Comparison of ENCODE assay signal across 14 mouse cellular contexts in the genomic region with DNA sequence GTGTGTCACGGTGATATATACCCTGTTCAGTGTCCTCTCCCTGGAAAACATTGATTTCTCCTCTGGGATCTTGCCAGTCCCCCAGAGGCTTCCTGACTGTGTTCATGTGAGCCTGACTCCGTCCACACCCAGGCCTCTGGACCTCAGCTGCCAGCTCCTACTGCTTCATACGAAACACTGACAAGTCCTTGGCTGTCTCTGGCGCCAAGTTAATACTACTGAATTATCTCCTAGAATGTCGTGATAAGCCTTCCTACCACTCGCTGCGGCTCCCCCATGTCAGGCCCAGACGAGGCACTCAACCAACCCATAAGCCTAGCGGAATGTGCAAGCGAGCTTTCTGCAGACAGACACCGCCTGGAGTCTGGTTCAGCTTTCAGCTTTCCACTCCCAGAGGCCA.
DNase-seq lines count a peak whose midpoint lies in the region; ATAC-seq and TF ChIP-seq lines count a peak whose summit lies in the region.
"Had no signal": no experiment of that assay in that cellular context is flagged by ENCODE, and none has a peak within 500 bp of the region (broad histone marks: within the 10 kb centered on the region; RNA-seq: fewer than 3 reads in every experiment).

No protein-coding gene starts in this region.

- H3K9me3 ChIP-seq in intestine, embryonic 14.5 days (ENCODE audit: control insufficient read depth, low read length) = no peaks in the 10 kb centered on the region
- H3K9me3 ChIP-seq in intestine, postnatal 0 days (ENCODE audit: control insufficient read depth) = no peaks in the 10 kb centered on the region
- no peaks in the 10 kb centered on the region for H3K9me3 ChIP-seq in midbrain, postnatal 0 days (ENCODE audit: low read length)
- H3K9me3 ChIP-seq in midbrain, embryonic 10.5 days (replicated peaks) = no peaks in the 10 kb centered on the region
- H3K9me3 ChIP-seq in stomach, postnatal 0 days (ENCODE audit: control insufficient read depth, low read length) = no peaks in the 10 kb centered on the region
- H3K9me3 ChIP-seq: G1E; neural tube, embryonic 12.5 days had no signal

- no peak for ATAC-seq in intestine, embryonic 14.5 days (replicated peaks; ENCODE audit: low FRiP score, low TSS enrichment, low read depth)
- ATAC-seq in intestine, postnatal 0 days = no peak
- no peak for ATAC-seq in midbrain, postnatal 0 days (ENCODE audit: low FRiP score)
- ATAC-seq in stomach, postnatal 0 days (ENCODE audit: low FRiP score, low TSS enrichment) = peak; percentile 62; the same call in 1 of the 2 replicates
- ATAC-seq: forebrain, postnatal 0 days had no signal

- H3K4me1 ChIP-seq in intestine, embryonic 14.5 days (replicated peaks; ENCODE audit: control insufficient read depth, insufficient read depth, low read length) = peaks cover 14% of the 10 kb centered on the region
- H3K4me1 ChIP-seq in intestine, postnatal 0 days (replicated peaks; ENCODE audit: control insufficient read depth, insufficient read depth, low read length) = no peaks in the 10 kb centered on the region
- H3K4me1 ChIP-seq in midbrain, postnatal 0 days (ENCODE audit: insufficient read depth, low read length) = no peaks in the 10 kb centered on the region
- peaks cover 16% of the 10 kb centered on the region for H3K4me1 ChIP-seq in midbrain, embryonic 10.5 days
- H3K4me1 ChIP-seq in stomach, postnatal 0 days (replicated peaks; ENCODE audit: control insufficient read depth, insufficient read depth) = no peaks in the 10 kb centered on the region

- H3K27ac ChIP-seq in intestine, embryonic 14.5 days (ENCODE audit: low read depth) = peak overlapping the region; percentile 47; the same call in 1 of the 2 replicates
- no peak overlapping the region for H3K27ac ChIP-seq in intestine, postnatal 0 days (ENCODE audit: low read depth, low read length)
- H3K27ac ChIP-seq in midbrain, postnatal 0 days (ENCODE audit: low read depth, low read length) = no peak overlapping the region
- no peak overlapping the region; the same call in 1 of the 2 replicates for H3K27ac ChIP-seq in midbrain, embryonic 10.5 days (replicated peaks)
- H3K27ac ChIP-seq in stomach, postnatal 0 days (replicated peaks) = peak overlapping the region; percentile 61
- H3K27ac ChIP-seq: left cerebral cortex, adult 2 months; macrophage; neural tube, embryonic 12.5 days had no signal

- TF ChIP-seq CTCF in intestine, postnatal 0 days (IDR thresholded peaks at IDR 0.05; ENCODE audit: low read depth) = no peak
- no peak for TF ChIP-seq CTCF in midbrain, postnatal 0 days (IDR thresholded peaks at IDR 0.05)
- no peak for TF ChIP-seq CTCF in stomach, postnatal 0 days (IDR thresholded peaks at IDR 0.05; ENCODE audit: low read depth)

- no peak for TF ChIP-seq EP300 in stomach, postnatal 0 days (optimal IDR thresholded peaks at IDR 0.05)

- peak; percentile 11 to 28 for DNase-seq in adrenal gland, adult (ENCODE audit: inconsistent age in 2 of 2, low spot score in 1 of 2)
- DNase-seq in adrenal gland, adult 18-20 months (ENCODE audit: low spot score in 2 of 2) = no peak
- no peak for DNase-seq in intestine, embryonic 14.5 days (ENCODE audit: low spot score)
- DNase-seq in midbrain, postnatal 0 days (ENCODE audit: low spot score) = peak; percentile 16
- no peak for DNase-seq in midbrain, embryonic 10.5 days (ENCODE audit: low spot score)
- DNase-seq in stomach, postnatal 0 days (ENCODE audit: low spot score) = peak; percentile 30
- no peak for DNase-seq in frontal cortex, postnatal 36 days (ENCODE audit: low spot score in 2 of 2)
- DNase-seq: forebrain, postnatal 0 days; thymus, postnatal 36 days had no signal

- H3K4me2 ChIP-seq in intestine, embryonic 14.5 days (ENCODE audit: low read length) = no peak overlapping the region
- H3K4me2 ChIP-seq in intestine, postnatal 0 days (replicated peaks; ENCODE audit: low read depth) = no peak overlapping the region
- no peak overlapping the region for H3K4me2 ChIP-seq in midbrain, postnatal 0 days (ENCODE audit: low read depth, low read length, poor library complexity, severe bottlenecking)
- H3K4me2 ChIP-seq in stomach, postnatal 0 days (replicated peaks; ENCODE audit: low read depth) = no peak overlapping the region
- H3K4me2 ChIP-seq: neural tube, embryonic 12.5 days had no signal

- no peaks in the 10 kb centered on the region for H3K36me3 ChIP-seq in intestine, embryonic 14.5 days (ENCODE audit: control insufficient read depth, insufficient read depth, low read length)
- no peaks in the 10 kb centered on the region for H3K36me3 ChIP-seq in intestine, postnatal 0 days (ENCODE audit: control insufficient read depth, insufficient read depth)
- no peaks in the 10 kb centered on the region for H3K36me3 ChIP-seq in midbrain, postnatal 0 days (ENCODE audit: insufficient read depth, low read length)
- no peaks in the 10 kb centered on the region for H3K36me3 ChIP-seq in midbrain, embryonic 10.5 days
- no peaks in the 10 kb centered on the region for H3K36me3 ChIP-seq in stomach, postnatal 0 days (ENCODE audit: control insufficient read depth, insufficient read depth, low read length)
- H3K36me3 ChIP-seq: neural tube, embryonic 12.5 days had no signal

- no peak overlapping the region for H3K4me3 ChIP-seq in intestine, embryonic 14.5 days (ENCODE audit: low read depth, low read length)
- H3K4me3 ChIP-seq in intestine, postnatal 0 days (ENCODE audit: low read depth, low read length) = no peak overlapping the region
- no peak overlapping the region for H3K4me3 ChIP-seq in midbrain, postnatal 0 days (ENCODE audit: low read depth, low read length)
- no peak overlapping the region for H3K4me3 ChIP-seq in midbrain, embryonic 10.5 days
- H3K4me3 ChIP-seq in stomach, postnatal 0 days (ENCODE audit: low read depth, low read length) = no peak overlapping the region
- H3K4me3 ChIP-seq: left cerebral cortex, adult 2 months; neural tube, embryonic 12.5 days had no signal

- no peaks in the 10 kb centered on the region for H3K27me3 ChIP-seq in intestine, embryonic 14.5 days (replicated peaks; ENCODE audit: control insufficient read depth, insufficient read depth, low read length)
- no peaks in the 10 kb centered on the region for H3K27me3 ChIP-seq in intestine, postnatal 0 days (replicated peaks; ENCODE audit: control insufficient read depth, insufficient read depth, low read length)
- H3K27me3 ChIP-seq in midbrain, postnatal 0 days (ENCODE audit: insufficient read depth, low read length) = no peaks in the 10 kb centered on the region
- H3K27me3 ChIP-seq in midbrain, embryonic 10.5 days (ENCODE audit: low read depth, poor library complexity, severe bottlenecking) = no peaks in the 10 kb centered on the region
- no peaks in the 10 kb centered on the region for H3K27me3 ChIP-seq in stomach, postnatal 0 days (ENCODE audit: control insufficient read depth, insufficient read depth, low read length)
- H3K27me3 ChIP-seq: neural tube, embryonic 12.5 days had no signal

- H3K9ac ChIP-seq in intestine, embryonic 14.5 days (ENCODE audit: low read length) = no peak overlapping the region
- H3K9ac ChIP-seq in intestine, postnatal 0 days (ENCODE audit: low read depth, low read length) = no peak overlapping the region
- no peak overlapping the region for H3K9ac ChIP-seq in midbrain, postnatal 0 days (replicated peaks; ENCODE audit: low read length, poor library complexity, severe bottlenecking)
- no peak overlapping the region for H3K9ac ChIP-seq in stomach, postnatal 0 days (ENCODE audit: low read length)
- H3K9ac ChIP-seq: forebrain, postnatal 0 days; neural tube, embryonic 12.5 days had no signal

- WGBS in intestine, embryonic 14.5 days = 35% methylated on average over 11 of the region's 11 CpGs
- WGBS in intestine, postnatal 0 days = 46% methylated on average over 11 of the region's 11 CpGs
- 75% methylated on average over 11 of the region's 11 CpGs for WGBS in midbrain, postnatal 0 days
- WGBS in midbrain, embryonic 10.5 days = 87% methylated on average over 11 of the region's 11 CpGs
- whole genome bisulfite sequencing in stomach, postnatal 0 days = 24% methylated on average over 11 of the region's 11 CpGs

Comparison
In these comparisons a context has a peak if more than half of its experiments do, and no peak if none do; other contexts are left out.
1. DNase-seq: peak in adrenal gland, adult (2 of 2), midbrain, postnatal 0 days (single experiment) and stomach, postnatal 0 days (single experiment); none in adrenal gland, adult 18-20 months (0 of 2), intestine, embryonic 14.5 days (single experiment), midbrain, embryonic 10.5 days (single experiment) and frontal cortex, postnatal 36 days (0 of 2).
2. H3K27ac ChIP-seq: peak in intestine, embryonic 14.5 days (single experiment) and stomach, postnatal 0 days (single experiment); none in intestine, postnatal 0 days (single experiment), midbrain, postnatal 0 days (single experiment) and midbrain, embryonic 10.5 days (single experiment).